Mouse (Mus musculus): ENCODE data around the gene Hao1. TPM values are rescaled to one million over a fixed set of nuclear protein-coding genes. Genes with fewer than 3 reads are reported as not detected.

Hao1 gene
- 0.10 TPM in 1 of 2 replicates, not detected in the other for polyA plus RNA-seq (2016; fragmentation: Nextera tagmentation; extraction: Ambion mirVana)

DNA sequence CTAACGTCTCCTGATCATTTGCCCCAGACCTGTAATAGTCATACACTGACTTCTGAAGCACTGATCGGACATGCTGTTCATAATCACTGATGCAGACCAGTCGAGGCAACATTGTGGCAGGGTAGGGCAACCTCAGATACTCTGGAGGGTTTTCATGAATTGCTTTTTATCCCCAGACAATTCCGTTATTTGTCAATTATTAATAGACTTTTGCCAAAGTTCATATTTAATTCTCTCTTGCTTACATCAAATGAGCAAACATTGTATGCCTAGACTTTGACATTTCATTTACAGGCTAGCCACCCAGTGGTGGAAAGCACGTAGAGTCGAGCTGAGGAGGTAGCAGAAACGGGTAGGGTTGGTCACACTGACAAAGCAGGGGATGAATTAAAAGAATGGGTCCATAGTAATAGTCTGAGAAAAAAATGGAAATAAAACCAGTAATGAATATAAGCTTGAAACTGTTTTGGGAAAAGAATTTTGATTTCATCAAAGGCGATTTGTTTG lies at the start of gene Hao1:
Gene Hao1, minus strand, starts transcription at position 148 of the 507 bp plus-strand sequence.
- Histone ChIP-seq H3K9me3 (replicated peaks) (no peaks in the 10 kb centered on the region), H3K27ac (no peak within 1 kb of the TSS), H3K4me2 (no peak within 1 kb of the TSS), H3K4me3 (no peak within 1 kb of the TSS), H3K9ac (no peak within 1 kb of the TSS), H3K36me3 (no peaks in the 10 kb centered on the region), H3K27me3 (replicated peaks) (no peaks in the 10 kb centered on the region), H3K4me1 (no peaks in the 10 kb centered on the region)
- ATAC-seq: no peak
- WGBS (ENCODE audit: insufficient replicate concordance): 68% methylated on average over 8 of the region's 8 CpGs

DNA sequence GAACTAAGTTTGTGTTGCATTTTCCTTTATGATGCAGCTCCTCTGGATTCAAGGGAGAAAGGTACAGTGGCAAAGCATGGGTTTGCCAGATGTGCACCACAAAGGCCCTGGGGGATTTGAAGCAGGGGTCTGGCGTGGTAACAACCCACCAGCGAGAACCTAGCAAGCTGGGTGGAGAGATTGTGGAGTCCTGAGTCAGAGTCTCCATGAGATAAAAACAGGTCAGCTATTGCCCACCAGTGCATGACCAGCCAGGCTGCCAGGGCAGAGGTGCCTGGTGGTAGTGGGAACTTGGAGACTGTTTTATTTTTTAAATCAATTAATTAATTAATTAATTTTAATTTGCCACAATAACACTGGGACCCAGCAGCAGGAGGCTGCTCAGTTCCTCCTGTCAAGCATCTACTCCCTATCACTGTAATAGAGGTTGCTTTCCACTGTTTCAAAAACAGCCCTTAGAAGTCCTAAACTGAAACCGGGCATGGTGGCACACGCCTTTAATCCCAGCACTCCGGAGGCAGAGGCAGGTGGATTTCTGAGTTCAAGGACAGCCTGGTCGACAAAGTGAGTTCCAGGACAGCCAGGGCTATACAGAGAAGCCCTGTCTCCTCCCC lies 37.0 kb upstream of the Hao1 start:
- Histone ChIP-seq H3K4me2 (no peak overlapping the region), H3K27me3 (replicated peaks) (no peaks in the 10 kb centered on the region), H3K4me3 (no peak overlapping the region), H3K27ac (no peak overlapping the region), H3K4me1 (no peaks in the 10 kb centered on the region), H3K9ac (no peak overlapping the region), H3K9me3 (replicated peaks) (no peaks in the 10 kb centered on the region), H3K36me3 (peaks cover 9% of the 10 kb centered on the region; the same call in 1 of the 2 replicates)
- ATAC-seq: no peak
- WGBS (ENCODE audit: insufficient replicate concordance): 74% methylated on average over 6 of the region's 6 CpGs

DNA sequence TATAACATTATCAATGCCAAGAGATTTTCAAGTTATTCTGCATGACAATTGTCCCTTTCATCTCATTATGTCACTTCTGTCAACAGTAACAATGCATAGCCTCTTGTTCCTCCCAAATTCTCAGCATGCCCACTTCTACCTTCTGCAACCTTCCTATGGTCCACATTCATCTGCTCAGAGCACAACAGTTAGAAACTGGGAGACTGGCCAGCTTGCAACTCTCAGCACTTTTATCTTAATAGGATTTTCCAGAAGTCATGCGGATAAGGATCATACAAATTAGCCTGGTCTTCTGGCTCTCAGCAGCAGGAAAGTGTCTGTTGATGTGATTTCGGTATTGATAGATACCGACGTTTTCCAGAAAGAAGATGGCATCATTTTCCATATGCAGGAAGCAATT lies 31.1 kb upstream of the Hao1 start:
- no peak overlapping the region for H3K27ac ChIP-seq
- H3K9me3 ChIP-seq (replicated peaks): no peaks in the 10 kb centered on the region
- 51% methylated on average over 4 of the region's 4 CpGs for WGBS (ENCODE audit: insufficient replicate concordance)
- H3K36me3 ChIP-seq: no peaks in the 10 kb centered on the region
- H3K4me1 ChIP-seq: no peaks in the 10 kb centered on the region
- no peak for ATAC-seq
- H3K9ac ChIP-seq: no peak overlapping the region
- H3K4me3 ChIP-seq: no peak overlapping the region
- H3K4me2 ChIP-seq: no peak overlapping the region
- no peaks in the 10 kb centered on the region for H3K27me3 ChIP-seq (replicated peaks)

DNA sequence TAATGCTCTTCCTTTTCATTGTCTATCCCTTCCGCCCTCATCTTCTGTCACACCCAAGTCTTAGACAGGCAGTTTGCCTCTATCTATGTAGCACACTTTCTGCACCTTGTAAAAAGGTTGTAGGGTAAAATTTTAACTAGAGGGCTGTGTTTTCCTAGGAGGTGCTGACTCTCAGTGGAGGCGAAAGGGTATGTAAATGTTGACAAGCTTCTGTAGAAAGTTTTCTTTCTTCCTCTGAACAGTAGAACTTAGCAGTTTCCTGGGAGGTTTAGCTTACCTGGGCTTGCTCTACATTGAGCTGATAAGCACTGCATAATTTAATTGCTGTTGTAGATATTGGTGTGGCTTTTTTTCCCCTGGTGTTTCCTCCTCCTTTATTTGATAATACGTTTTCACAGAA lies 5.3 kb upstream of the Hao1 start:
- H3K27ac ChIP-seq: no peak overlapping the region
- no peak for ATAC-seq
- H3K36me3 ChIP-seq: no peaks in the 10 kb centered on the region
- no peak overlapping the region for H3K4me2 ChIP-seq
- no peak overlapping the region for H3K9ac ChIP-seq
- H3K4me3 ChIP-seq: no peak overlapping the region
- H3K27me3 ChIP-seq (replicated peaks): no peaks in the 10 kb centered on the region
- H3K4me1 ChIP-seq: no peaks in the 10 kb centered on the region
- WGBS (ENCODE audit: insufficient replicate concordance): 71% methylated on average over 3 of the region's 3 CpGs
- peaks cover 9% of the 10 kb centered on the region for H3K9me3 ChIP-seq (replicated peaks)

DNA sequence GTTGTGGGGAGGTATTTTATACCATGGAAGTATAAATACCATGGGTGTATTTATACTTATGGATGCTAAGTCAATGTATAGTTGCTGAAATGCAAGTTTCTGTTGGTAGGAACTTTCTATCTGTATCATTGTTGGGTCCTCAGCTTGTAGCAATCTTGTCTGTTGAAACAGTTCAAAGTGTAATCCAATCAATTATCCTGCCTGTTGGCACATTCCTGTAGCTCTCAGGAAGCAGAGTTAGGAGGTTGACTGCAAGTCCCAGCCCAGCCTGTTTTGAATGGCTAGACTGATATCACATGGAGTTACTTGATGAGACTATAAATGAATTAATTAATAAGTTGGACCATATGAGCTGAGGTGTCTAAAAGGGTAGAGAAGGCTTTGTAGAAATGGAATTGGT lies 1.8 kb downstream of the Hao1 start:
- Histone ChIP-seq H3K27me3 (replicated peaks) (no peaks in the 10 kb centered on the region), H3K9ac (no peak overlapping the region), H3K4me1 (no peaks in the 10 kb centered on the region), H3K27ac (no peak overlapping the region), H3K4me2 (no peak overlapping the region), H3K4me3 (no peak overlapping the region), H3K36me3 (no peaks in the 10 kb centered on the region), H3K9me3 (replicated peaks) (no peaks in the 10 kb centered on the region)
- no peak for ATAC-seq

DNA sequence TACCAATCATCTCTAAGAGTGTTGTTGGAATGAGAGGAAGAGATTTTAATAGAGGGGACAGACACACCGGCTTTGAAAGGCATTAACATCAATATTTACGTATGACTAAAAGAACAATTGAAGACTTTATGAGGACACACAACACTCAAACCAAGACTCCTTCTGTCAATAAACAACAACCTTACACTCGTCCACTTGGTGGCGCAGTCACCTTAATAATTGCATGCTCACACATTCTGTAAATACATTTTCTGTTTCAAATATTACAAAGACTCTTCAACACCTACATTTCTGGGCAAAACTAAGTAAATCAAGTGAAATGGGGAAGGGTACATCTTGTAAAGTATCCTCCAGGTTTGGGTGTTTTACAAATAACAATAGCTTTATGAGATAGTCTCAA lies 4.4 kb downstream of the Hao1 start:
- Histone ChIP-seq H3K36me3 (no peaks in the 10 kb centered on the region), H3K4me2 (no peak overlapping the region), H3K27ac (no peak overlapping the region), H3K4me3 (no peak overlapping the region), H3K4me1 (no peaks in the 10 kb centered on the region), H3K9me3 (replicated peaks) (no peaks in the 10 kb centered on the region), H3K9ac (no peak overlapping the region), H3K27me3 (replicated peaks) (no peaks in the 10 kb centered on the region)
- WGBS (ENCODE audit: insufficient replicate concordance): 13% methylated on average over 4 of the region's 4 CpGs
- ATAC-seq: no peak

DNA sequence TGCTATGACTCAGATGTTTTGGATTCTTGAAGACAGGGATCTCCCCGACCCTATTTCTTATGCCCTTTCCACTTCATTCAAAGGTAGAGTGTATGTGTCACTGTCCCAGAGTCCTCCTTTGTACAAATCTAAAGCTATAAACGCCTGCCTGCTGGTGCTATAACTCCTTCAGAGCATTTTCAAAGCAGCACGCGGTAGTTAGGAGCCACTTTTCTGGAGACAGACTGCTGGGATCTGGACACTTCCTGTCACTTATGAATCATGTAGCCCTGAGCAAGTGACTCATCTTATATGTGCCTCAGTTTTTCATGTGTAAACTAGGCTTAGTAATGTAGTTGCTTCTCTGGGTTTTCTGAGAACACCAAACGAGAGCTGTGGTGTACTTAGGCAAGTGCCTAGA lies 9.1 kb downstream of the Hao1 start:
- no peaks in the 10 kb centered on the region for H3K9me3 ChIP-seq (replicated peaks)
- ATAC-seq: no peak
- H3K27ac ChIP-seq: no peak overlapping the region
- H3K4me3 ChIP-seq: no peak overlapping the region
- H3K27me3 ChIP-seq (replicated peaks): no peaks in the 10 kb centered on the region
- WGBS (ENCODE audit: insufficient replicate concordance): 55% methylated on average over 5 of the region's 5 CpGs
- no peaks in the 10 kb centered on the region for H3K36me3 ChIP-seq
- no peak overlapping the region for H3K9ac ChIP-seq
- no peaks in the 10 kb centered on the region for H3K4me1 ChIP-seq
- H3K4me2 ChIP-seq: no peak overlapping the region

DNA sequence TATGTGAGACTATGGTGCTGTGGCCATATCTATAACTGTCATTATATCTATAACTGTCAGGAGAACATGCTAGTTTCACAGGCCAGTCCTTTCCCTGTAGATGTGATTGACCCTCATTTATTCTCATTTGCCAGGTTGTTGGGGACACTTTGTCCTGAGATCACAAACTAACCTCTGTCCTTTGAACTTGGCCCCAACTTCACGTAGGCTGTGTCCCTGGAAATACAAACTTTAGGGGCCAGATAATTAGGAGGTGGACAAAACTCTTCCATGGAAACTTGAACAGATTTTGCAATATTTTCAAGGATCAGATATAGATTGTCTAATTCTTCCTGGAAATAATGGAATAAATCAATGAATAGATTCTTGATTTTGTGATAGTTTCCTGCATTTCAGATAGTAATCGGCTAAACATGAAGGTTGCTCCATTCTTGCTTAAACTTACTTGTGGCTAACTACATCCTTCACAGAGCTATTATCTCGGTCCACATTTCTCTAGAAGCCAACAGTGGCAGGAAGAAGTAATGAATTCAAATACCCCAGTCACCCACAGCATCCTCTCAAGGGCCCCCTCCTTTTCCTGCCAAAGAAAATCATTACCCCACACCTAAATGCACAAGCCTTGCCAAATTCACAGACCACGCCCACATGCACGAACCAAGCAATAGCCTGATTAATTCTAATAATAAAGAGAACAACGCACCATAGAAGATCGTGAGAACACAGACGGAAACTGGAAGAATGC lies 9.7 kb downstream of the Hao1 start:
- Histone ChIP-seq H3K36me3 (no peaks in the 10 kb centered on the region), H3K27ac (no peak overlapping the region), H3K27me3 (replicated peaks) (no peaks in the 10 kb centered on the region), H3K4me1 (no peaks in the 10 kb centered on the region), H3K4me3 (no peak overlapping the region), H3K9ac (no peak overlapping the region), H3K9me3 (replicated peaks) (no peaks in the 10 kb centered on the region), H3K4me2 (no peak overlapping the region)
- 52% methylated on average over 8 of the region's 8 CpGs for WGBS (ENCODE audit: insufficient replicate concordance)
- no peak for ATAC-seq

DNA sequence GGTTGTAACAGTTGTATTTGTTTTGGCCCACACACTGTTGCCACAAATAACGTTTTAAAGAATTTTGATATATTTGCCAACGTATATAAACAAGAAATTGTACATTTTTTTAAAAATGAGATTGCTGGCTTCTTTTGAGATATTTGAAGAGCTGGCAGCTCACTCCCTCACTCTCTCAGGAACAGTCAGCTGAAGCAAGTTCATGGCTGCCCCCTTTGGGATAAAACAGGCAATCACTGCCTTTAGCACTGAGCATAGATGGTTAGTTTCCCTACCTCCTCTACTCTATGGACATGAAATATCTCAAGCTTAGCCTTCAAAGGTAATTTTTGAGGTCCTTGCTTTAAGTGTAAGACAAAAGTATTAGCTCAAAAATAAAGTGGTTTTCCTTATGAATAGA lies 10.7 kb downstream of the Hao1 start:
- ATAC-seq: no peak
- Histone ChIP-seq H3K4me1 (no peaks in the 10 kb centered on the region), H3K9ac (no peak overlapping the region), H3K4me2 (no peak overlapping the region), H3K36me3 (no peaks in the 10 kb centered on the region), H3K27ac (no peak overlapping the region), H3K4me3 (no peak overlapping the region), H3K9me3 (replicated peaks) (no peaks in the 10 kb centered on the region), H3K27me3 (replicated peaks) (no peaks in the 10 kb centered on the region)
- 54% methylated on average over 2 of the region's 2 CpGs for WGBS (ENCODE audit: insufficient replicate concordance)

DNA sequence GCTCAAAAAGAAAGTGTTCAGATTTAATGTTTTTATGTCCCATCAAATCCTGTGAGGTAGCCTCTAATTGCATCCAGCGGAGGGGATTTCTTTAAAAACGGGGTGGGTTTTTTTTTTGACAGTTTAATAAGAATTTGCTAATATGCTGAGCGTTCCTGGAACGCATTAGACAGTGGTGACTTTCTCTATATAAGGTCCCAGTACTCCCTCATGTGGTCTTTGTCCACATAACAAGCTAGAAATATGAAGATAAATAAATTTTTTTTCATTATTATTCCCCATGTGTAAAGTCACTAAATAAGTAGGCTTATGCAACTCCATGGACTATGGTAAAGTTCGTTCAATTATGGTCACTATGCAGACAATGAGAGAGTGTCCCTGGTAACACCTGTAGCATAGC lies 13.1 kb downstream of the Hao1 start:
- Histone ChIP-seq H3K36me3 (no peaks in the 10 kb centered on the region), H3K4me3 (no peak overlapping the region), H3K4me2 (no peak overlapping the region), H3K27me3 (replicated peaks) (no peaks in the 10 kb centered on the region), H3K27ac (no peak overlapping the region), H3K4me1 (no peaks in the 10 kb centered on the region), H3K9me3 (replicated peaks) (no peaks in the 10 kb centered on the region), H3K9ac (no peak overlapping the region)
- no peak for ATAC-seq
- 63% methylated on average over 5 of the region's 5 CpGs for WGBS (ENCODE audit: insufficient replicate concordance)

DNA sequence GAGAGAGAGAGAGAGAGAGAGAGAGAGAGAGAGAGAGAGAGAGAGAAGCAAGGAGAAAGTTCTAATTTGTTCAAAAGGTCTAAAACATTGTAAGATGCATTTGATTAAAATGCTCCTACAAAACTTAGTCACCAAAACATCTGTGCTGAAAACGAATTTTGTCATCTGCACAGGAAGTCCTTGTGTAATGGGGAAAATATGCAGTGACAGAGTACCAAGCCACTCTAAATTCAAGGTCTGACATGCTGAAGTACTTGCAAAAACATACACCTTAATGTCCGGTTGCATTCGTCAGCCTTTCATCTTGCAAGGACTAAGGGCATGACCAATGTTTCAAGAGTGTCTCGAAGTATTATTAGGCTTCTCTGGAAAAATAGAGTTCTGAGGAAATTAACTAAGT lies 15.7 kb downstream of the Hao1 start:
- no peak for ATAC-seq
- no peak overlapping the region for H3K4me3 ChIP-seq
- no peaks in the 10 kb centered on the region for H3K36me3 ChIP-seq
- 59% methylated on average over 4 of the region's 4 CpGs for WGBS (ENCODE audit: insufficient replicate concordance)
- H3K4me2 ChIP-seq: no peak overlapping the region
- H3K9me3 ChIP-seq (replicated peaks): no peaks in the 10 kb centered on the region
- no peaks in the 10 kb centered on the region for H3K4me1 ChIP-seq
- H3K27me3 ChIP-seq (replicated peaks): no peaks in the 10 kb centered on the region
- no peak overlapping the region for H3K9ac ChIP-seq
- H3K27ac ChIP-seq: no peak overlapping the region

DNA sequence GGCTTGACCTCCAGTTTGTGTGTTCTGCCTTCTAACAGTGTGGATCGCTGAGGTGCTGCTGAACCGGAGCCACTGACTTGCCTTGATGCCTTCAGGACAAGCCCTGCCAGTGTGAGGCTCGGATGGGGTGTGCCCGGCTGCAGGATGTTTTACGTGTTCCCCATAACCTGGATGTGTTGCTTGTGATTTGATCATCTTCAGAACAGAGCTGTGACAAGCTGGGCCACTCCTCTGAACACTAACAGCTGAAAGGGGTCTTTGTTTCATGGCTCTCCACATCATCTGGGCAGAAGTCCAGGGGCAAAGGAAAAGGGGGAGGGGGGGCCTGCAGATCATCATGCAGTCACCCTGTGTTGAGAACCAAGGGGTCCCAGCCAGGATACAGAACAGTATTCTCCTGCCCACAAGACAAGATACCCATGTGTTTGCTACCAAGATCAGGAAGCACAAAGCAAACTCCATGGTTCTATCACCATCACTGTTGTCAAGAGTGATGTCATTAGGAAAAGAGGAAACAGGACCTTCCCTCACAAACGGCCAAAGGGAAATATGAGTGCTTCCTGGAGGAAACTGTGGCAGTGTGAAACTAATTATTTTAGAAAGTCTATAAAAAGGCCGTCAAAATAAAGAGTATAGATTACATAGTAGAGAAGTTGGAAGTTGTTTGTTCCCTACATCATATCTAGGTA lies 25.9 kb downstream of the Hao1 start:
- Histone ChIP-seq H3K9ac (no peak overlapping the region), H3K4me1 (no peaks in the 10 kb centered on the region), H3K27ac (no peak overlapping the region), H3K4me2 (peak overlapping the region; percentile 10; the same call in 1 of the 2 replicates), H3K27me3 (replicated peaks) (no peaks in the 10 kb centered on the region), H3K36me3 (no peaks in the 10 kb centered on the region), H3K9me3 (replicated peaks) (no peaks in the 10 kb centered on the region), H3K4me3 (no peak overlapping the region)
- ATAC-seq: no peak
- 43% methylated on average over 7 of the region's 7 CpGs for WGBS (ENCODE audit: insufficient replicate concordance)
